Mouse (Mus musculus): ENCODE data around the gene Cebpa.

DNA sequence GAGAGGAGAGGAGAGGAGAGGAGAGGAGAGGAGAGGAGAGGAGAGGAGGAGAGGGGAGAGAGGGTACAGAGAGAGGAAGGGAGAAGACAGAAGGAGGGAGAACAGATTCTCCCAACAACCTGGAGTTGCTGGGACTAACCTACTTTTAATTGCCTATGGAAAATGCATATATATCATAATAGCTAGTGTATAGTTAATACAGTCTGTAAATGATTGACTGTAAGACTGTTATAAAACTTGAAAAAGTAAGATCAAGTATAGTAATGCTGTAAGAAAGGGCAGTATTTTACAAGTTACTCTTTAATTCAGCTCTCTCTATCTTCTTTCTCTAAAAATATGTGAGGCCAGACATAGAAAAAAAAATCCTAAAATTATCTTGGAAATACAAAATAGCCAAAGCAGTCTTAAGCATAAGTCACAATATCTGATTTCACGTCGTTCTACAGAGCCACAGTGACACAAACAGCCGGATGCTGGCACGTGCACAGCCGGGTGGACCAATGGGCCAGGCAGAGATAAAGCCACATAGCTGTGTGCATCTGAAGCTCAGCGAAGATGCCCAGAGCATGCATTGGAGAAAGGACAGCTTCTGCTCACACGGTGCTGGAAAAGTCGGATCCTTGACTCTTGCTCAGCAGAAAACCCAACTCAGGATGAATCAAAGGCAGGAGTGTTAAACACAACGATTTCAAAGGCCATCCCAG, 24.0 kb upstream of the Cebpa start:
- TF ChIP-seq REST (IDR thresholded peaks at IDR 0.05; ENCODE audit: insufficient read depth, insufficient read length) (no peak), POLR2A (IDR thresholded peaks at IDR 0.05; ENCODE audit: insufficient read length, low read depth) (no peak), POLR2AphosphoS2 (IDR thresholded peaks at IDR 0.05; ENCODE audit: insufficient read length, low read depth) (no peak), E2F4 (IDR thresholded peaks at IDR 0.05; ENCODE audit: insufficient read depth) (no peak), USF1 (IDR thresholded peaks at IDR 0.05; ENCODE audit: low read depth) (no peak), TCF12 (IDR thresholded peaks at IDR 0.05; ENCODE audit: insufficient read depth, poor library complexity, severe bottlenecking) (no peak)
